Mouse (Mus musculus): Measurements from ENCODE around the gene Kif26a.

Kif26a gene

GRCm38 (mm10) chr12:112130161-112130860, 15.7 kb upstream of the Kif26a start:
- DNase-seq (ENCODE audit: low read depth): no peak

GRCm38 (mm10) chr12:112130957-112131356, 15.1 kb upstream of the Kif26a start:
- no peak for DNase-seq (ENCODE audit: low read depth)

- DNase-seq (ENCODE audit: low read depth): peak; percentile 51
Measured at GRCm38 (mm10) chr12:112140231-112140630, 5.8 kb upstream of the Kif26a start.

- DNase-seq (ENCODE audit: low read depth): no peak
Measured at GRCm38 (mm10) chr12:112140745-112141144, 5.3 kb upstream of the Kif26a start.

GRCm38 (mm10) chr12:112141300-112141699, 4.7 kb upstream of the Kif26a start:
- DNase-seq (ENCODE audit: low read depth): peak; percentile 42

GRCm38 (mm10) chr12:112143116-112143832, 2.7 kb upstream of the Kif26a start:
- no peak for DNase-seq (ENCODE audit: low read depth)

- DNase-seq (ENCODE audit: low read depth): no peak
Measured at GRCm38 (mm10) chr12:112143833-112144201, 2.2 kb upstream of the Kif26a start.

- no peak for DNase-seq (ENCODE audit: low read depth)
Measured at GRCm38 (mm10) chr12:112144377-112145115, 1.5 kb upstream of the Kif26a start.

- peak; percentile 10 for DNase-seq (ENCODE audit: low read depth)
Measured at GRCm38 (mm10) chr12:112145211-112145874, 665 bp upstream of the Kif26a start.

GRCm38 (mm10) chr12:112147365-112147764, 1.4 kb downstream of the Kif26a start:
- DNase-seq (ENCODE audit: low read depth): no peak

- no peak for DNase-seq (ENCODE audit: low read depth)
Measured at GRCm38 (mm10) chr12:112150011-112150410, 4.0 kb downstream of the Kif26a start.

GRCm38 (mm10) chr12:112151244-112151979, 5.4 kb downstream of the Kif26a start:
- DNase-seq (ENCODE audit: low read depth): no peak

- no peak for DNase-seq (ENCODE audit: low read depth)
Measured at GRCm38 (mm10) chr12:112151980-112152362, 6.0 kb downstream of the Kif26a start.

- no peak for DNase-seq (ENCODE audit: low read depth)
Measured at GRCm38 (mm10) chr12:112153597-112153996, 7.6 kb downstream of the Kif26a start.

GRCm38 (mm10) chr12:112154476-112154875, 8.5 kb downstream of the Kif26a start:
- DNase-seq (ENCODE audit: low read depth): no peak

GRCm38 (mm10) chr12:112155218-112156051, 9.4 kb downstream of the Kif26a start:
- DNase-seq (ENCODE audit: low read depth): no peak

- no peak for DNase-seq (ENCODE audit: low read depth)
Measured at GRCm38 (mm10) chr12:112156804-112157203, 10.8 kb downstream of the Kif26a start.

GRCm38 (mm10) chr12:112158246-112158645, 12.2 kb downstream of the Kif26a start:
- no peak for DNase-seq (ENCODE audit: low read depth)

- DNase-seq (ENCODE audit: low read depth): no peak
Measured at GRCm38 (mm10) chr12:112158784-112159183, 12.8 kb downstream of the Kif26a start.

- DNase-seq (ENCODE audit: low read depth): no peak
Measured at GRCm38 (mm10) chr12:112163981-112164839, 18.2 kb downstream of the Kif26a start.

Measured in 416B (cell line).